Mouse (Mus musculus) kidney, postnatal 10 days (tissue): Measurements from ENCODE around the gene Gna13.

Source experiments
- DNase-seq: peaks from one replicate; pipeline ENCODE4 v3.0.0; 2021; ENCODE audit warnings: mixed read lengths

Gene Gna13

DNA sequence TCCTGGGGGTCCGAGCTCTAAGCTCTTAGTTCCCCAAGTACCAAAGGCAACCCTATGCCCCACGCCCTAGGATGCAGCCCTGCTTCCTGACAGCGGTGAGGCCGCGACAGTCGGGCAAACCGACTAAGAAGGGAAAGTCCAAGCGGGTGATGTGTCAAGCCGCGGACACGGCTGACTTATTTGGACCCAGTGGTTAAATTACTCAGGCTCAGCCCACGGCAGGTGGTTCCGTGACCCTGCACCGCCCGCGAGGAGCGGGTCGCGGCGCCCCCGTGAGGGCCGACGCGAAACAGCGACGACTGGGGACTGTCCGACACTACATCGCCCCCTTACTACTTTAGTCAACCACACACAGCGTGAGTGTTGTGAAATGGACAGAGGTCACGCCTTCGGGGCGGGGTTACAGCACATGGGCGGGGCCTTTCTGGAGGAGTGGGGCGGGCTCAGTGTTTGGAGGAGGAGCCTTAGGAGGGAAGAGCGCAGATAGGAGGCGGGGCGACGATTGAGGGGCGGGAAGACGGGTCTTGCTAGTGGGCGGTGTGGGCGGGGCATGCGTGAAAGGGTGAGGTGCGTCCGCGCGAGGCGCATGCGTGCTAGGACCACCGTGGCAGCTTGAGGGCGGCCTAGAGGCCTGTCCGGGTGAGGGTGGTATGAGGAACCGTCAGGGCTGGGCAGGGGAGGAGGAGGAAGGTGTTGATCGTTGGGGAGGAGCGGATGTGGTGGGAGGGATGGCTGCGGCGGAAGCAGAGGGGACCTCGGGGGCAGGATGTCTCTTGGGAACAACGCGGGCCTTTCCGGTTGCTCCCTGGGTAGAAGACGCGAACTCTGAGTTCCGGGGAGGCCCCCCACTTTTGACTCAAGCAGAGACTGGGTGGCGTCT, 63.0 kb downstream of the Gna13 start, which contains the start of gene Amz2:
TSS of gene Amz2 (plus strand) at position 555 of the 880 bp plus-strand sequence.
- peak; percentile 100 for DNase-seq

- no peak for DNase-seq
These were observed 63.6 kb downstream of the Gna13 start for GRCm38 (mm10) chr11:109426272-109426586.

GRCm38 (mm10) chr11:109427353-109427752, 64.7 kb downstream of the Gna13 start:
- no peak for DNase-seq

GRCm38 (mm10) chr11:109434233-109434798, 71.7 kb downstream of the Gna13 start:
- DNase-seq, result no peak

GRCm38 (mm10) chr11:109436889-109437288, 74.3 kb downstream of the Gna13 start:
- DNase-seq, result no peak

DNA sequence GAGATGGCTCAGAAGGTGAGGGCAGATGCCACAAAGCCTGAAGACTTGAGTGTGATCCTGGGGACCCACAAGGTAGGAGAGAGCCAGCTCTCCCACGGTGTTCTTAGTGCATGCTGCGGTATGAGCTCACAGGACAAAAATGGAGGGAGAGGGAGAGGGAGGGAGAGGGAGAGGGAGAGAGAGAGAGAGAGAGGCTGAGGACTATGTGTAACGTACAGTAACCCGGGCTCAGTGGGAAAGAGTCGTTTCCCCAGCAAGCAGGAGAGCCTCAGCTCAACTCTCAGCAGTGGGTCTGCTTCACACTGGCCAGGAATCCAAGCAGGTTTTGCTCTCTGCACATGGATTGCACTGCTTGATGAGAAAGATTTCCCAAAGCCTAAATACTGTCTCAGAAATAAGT, 76.6 kb downstream of the Gna13 start:
- no peak for DNase-seq

DNA sequence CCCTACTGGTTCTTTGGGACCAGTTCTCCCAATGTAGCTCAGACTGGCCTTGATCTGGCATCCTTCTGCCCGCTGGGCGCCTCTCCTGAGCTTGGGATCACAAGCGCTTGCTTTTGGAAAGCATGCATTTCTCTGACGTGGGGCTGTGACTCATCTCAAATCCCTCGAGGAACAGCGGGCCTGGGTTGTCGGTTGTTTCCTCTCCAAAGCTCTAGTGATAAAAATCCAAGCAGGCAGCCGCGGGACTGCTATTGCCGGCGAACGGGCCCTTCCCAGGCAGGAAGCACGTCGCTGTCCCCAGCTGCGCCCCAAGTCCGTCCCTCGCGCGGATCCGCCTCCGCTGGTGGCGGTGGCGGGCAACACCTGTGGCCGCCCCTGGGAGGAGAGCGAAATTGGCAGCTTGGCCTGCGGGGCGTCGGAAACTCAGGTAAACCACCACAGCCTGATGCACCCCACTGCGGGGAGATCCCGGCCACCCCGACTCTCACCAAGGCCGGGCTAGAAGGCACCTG, 77.3 kb downstream of the Gna13 start:
- DNase-seq, result peak; percentile 88

DNA sequence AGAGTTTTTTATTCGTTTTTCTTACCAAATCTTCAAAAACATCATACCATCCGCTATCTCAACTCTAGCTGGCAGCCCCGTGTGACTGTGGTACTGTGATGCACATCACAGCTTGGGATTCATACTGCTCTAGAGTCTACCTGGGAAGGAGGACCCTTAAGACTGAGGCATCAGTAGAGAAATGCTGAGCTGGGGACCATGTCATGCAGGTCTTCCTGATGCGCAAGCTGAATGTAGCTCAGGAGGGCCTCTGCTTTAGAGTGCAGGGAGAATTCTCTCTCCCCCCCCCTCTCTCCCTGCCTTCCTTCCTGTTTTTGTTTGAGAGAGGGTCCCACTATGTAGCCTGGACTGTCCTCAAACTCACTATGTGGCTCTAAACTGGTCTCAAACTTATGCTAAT, 78.0 kb downstream of the Gna13 start:
- no peak for DNase-seq

- peak; percentile 61 for DNase-seq
These were observed 78.5 kb downstream of the Gna13 start for GRCm38 (mm10) chr11:109441119-109441518.

DNA sequence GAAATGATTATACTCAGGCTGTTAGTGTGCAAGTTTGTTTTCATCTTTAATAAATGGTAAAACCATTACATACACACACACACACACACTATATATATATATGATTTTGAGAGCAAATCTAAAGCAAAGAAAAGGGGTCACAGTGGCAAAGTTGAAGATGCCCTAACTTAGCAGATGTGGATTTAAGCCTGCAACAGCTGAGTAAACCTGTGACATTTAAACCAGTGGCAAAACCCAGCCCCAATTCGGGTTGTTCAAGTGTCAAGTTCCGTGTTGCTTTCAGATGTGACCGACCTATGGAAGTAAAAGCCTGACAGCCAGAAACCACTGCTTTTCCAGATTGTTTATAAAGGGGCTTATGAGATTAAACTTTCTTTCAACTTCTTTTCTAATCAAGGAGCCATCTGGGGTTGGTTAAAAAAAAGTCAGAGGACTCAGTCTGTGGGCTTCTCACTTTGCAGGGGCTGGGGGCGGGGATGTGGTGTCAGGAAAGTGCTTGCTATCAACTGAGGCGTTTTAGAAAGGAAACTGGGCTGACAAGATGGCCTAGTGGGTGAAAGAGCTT, 79.6 kb downstream of the Gna13 start:
- DNase-seq, result no peak

DNA sequence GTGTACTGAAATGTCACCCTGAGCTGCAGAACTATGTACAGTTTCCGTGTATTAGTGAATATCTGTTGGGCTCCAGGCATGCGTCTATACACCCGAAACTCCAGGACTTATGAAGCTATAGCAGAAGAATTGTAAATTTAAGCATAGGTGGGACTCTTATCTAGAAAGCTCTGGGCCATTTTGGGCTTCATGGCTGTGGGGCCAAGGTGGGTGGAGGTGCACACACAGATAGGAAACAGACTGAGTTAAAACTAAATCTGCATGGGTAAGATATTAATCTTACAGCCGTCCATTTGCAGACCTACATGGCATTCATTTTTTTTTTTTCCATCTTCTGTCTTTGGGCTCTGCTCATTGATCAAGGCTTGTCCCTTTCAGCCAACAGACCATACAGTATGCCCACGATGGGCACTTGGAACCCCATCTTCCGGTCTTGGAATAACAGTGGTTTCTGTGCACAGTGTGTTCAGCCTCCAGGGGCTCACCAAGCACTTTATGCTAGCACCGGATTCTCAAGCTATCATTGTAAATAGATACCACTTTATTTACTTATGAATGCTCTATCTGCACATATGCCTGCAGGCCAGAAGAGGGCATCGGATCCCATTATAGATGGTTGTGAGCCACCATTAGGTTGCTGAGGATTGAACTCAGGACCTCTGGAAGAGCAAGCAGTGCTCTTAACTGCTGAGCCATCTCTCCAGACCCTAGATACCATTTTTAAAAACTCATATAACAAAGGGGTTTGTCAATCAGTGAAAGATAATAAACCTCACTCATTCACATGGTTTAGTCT, 81.0 kb downstream of the Gna13 start:
- no peak for DNase-seq

- DNase-seq, result peak; percentile 48
These were observed 82.0 kb downstream of the Gna13 start for GRCm38 (mm10) chr11:109444600-109444999.

DNA sequence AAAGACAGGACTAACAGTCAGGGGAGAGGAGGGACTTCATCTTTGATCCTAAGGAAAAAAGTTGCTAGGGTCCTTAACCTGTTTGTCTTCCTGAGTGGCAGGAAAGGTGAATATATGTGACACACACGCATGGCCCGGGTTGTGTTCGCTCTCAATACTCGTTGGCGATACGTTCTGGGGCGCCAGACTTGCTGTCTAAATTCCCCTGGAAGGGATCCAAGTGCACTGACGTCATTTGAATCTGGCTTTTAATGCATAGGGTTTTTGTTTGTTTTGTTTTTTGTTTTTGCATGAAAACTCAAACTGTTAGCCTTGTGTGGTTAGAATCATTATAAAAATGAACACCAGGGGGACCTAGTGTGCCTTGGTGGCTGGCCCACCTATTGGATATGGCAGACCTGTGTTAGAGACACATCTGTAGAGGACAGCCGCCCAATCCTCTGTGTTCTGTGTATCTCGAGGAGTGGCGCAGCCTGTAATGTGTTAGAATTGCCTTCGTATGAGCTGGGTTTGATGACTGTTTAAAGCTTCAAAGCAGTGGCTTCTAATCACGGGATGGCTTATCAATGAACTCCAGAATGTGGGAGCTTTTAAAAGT, 82.9 kb downstream of the Gna13 start:
- DNase-seq, result peak; percentile 32
